Mouse (Mus musculus) ES-E14 (cell line): Measurements from ENCODE around the gene Rasl11b. TPM values are rescaled to one million over a fixed set of nuclear protein-coding genes. Genes with fewer than 3 reads are reported as not detected.

Experiments
- DNase-seq: peaks from one replicate; pipeline ENCODE4 v3.0.0-alpha.2; 2013; ENCODE audit warnings: low read depth, low spot score
- H3K27ac ChIP-seq: 2 replicates; pipeline ENCODE4 v1.5.1; 2012; ENCODE audit warnings: low read depth, mild to moderate bottlenecking, low read length, moderate library complexity, mixed read lengths; ENCODE audit not compliant: poor library complexity, insufficient read depth, severe bottlenecking
- H3K36me3 ChIP-seq: 2 replicates; pipeline ENCODE4 v1.6.1; 2012; ENCODE audit warnings: mild to moderate bottlenecking, low read length, moderate library complexity, mixed read lengths; ENCODE audit not compliant: control insufficient read depth, poor library complexity, insufficient read depth, severe bottlenecking
- H3K4me1 ChIP-seq, 2 experiments: fragments of 150-350 bp in 1 of 2; sonication (generic) in 1 of 2; 2 replicates each; pipeline ENCODE4 v1.6.1; 2012; ENCODE audit warnings: low read length in 2 of 2, mild to moderate bottlenecking in 1 of 2, mixed read lengths in 1 of 2; ENCODE audit not compliant: control insufficient read depth in 2 of 2, insufficient read depth in 2 of 2, poor library complexity in 1 of 2
- H3K4me3 ChIP-seq, 2 experiments: fragments of 150-350 bp in 1 of 2; sonication (generic) in 1 of 2; 2 replicates each; pipeline ENCODE4 v1.5.1; 2012; ENCODE audit warnings: low read length in 2 of 2, low read depth in 1 of 2, mild to moderate bottlenecking in 1 of 2, mixed read lengths in 1 of 2; ENCODE audit not compliant: insufficient read depth in 1 of 2, poor library complexity in 1 of 2, severe bottlenecking in 1 of 2
- H3K9ac ChIP-seq: 2 replicates; pipeline ENCODE4 v1.6.1; 2012; ENCODE audit warnings: low read depth, mild to moderate bottlenecking, low read length, mixed read lengths; ENCODE audit not compliant: poor library complexity, insufficient read depth, severe bottlenecking
- H3K9me3 ChIP-seq: fragments of 150-350 bp; sonication (generic); 2 replicates; pipeline ENCODE4 v1.6.1; 2012; ENCODE audit warnings: low read depth, mild to moderate bottlenecking, low read length; ENCODE audit not compliant: control insufficient read depth, insufficient read depth
- CHD2 ChIP-seq: IDR thresholded peaks from 2 replicates; pipeline ENCODE4 v1.6.1; 2014; ENCODE audit warnings: mild to moderate bottlenecking, low read depth, low read length, inconsistent platforms
- HCFC1 ChIP-seq: IDR thresholded peaks from 2 replicates; pipeline ENCODE4 v1.6.1; 2012; ENCODE audit warnings: low read length, inconsistent platforms, borderline replicate concordance; ENCODE audit not compliant: insufficient read depth
- MAFK ChIP-seq: IDR thresholded peaks from 2 replicates; pipeline ENCODE4 v1.6.1; 2014; ENCODE audit warnings: mild to moderate bottlenecking, low read depth, low read length, inconsistent platforms; ENCODE audit not compliant: insufficient read depth
- ZC3H11A ChIP-seq: IDR thresholded peaks from 2 replicates; pipeline ENCODE4 v1.6.1; 2012; ENCODE audit warnings: low read depth, mild to moderate bottlenecking, inconsistent platforms, low read length, borderline replicate concordance
- ZNF384 ChIP-seq: IDR thresholded peaks from 2 replicates; pipeline ENCODE4 v1.6.1; 2012; ENCODE audit warnings: low read depth, low read length, inconsistent platforms
- in situ Hi-C, 2 experiments: fragments of 600-800 bp; cut with MboI; formaldehyde crosslinking; loops; one replicate each; pipeline ENCODE4 v1.15.1; 2025; ENCODE audit warnings: low sequenced_read_pairs in 2 of 2, inconsistent platforms in 1 of 2; ENCODE audit not compliant: unreplicated experiment in 2 of 2
- total RNA-seq: library from RNA; depleted of rRNA; stranded (reverse); fragments of 300-350 nt; gene quantifications from 2 replicates; pipeline ENCODE4 v1.2.3, GENCODE M21; 2012

Rasl11b gene
- total RNA-seq, 1 experiment, result 6.8 TPM

DNA sequence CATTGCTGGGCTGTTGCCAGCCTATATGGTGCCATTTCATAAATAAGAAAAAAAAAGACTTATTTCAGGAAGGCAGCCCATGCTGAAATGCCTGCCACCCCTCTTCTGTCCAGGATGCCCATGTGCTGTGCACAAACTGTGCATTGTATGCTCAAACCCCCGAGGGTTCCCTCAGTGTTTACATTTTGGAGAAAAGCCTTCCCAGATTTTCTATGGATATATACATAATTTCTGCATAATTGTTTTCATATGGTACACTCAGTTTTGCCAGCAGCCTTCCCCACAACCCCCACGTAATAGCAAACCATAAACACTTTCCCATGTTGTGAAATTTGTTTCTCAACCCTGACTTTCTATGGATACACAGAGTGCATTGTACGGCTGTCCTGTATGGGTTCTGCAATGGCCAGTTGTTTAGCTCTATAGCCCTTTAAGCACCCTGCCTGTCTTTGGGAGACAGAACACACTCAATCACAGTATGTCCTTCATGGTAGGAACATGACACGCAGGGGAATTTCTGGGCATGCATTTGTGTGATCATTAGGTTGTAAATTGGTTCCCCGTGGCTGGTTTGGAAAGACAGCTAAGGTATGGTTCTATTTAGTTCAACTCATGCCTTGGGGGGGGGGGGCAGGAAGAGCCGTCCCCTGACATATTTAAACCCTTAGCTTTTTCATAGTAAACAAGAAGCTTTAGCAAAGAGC lies 36.0 kb upstream of the Rasl11b start:
- no peak overlapping the region for H3K9ac ChIP-seq
- no peak for DNase-seq
- no peaks in the 10 kb centered on the region for H3K4me1 ChIP-seq
- H3K4me3 ChIP-seq, result no peak overlapping the region
- H3K27ac ChIP-seq, result no peak overlapping the region
- H3K9me3 ChIP-seq, result no peaks in the 10 kb centered on the region
- no peak for TF ChIP-seq ZNF384
- no peak for TF ChIP-seq HCFC1
- no peak for TF ChIP-seq ZC3H11A
- no peak for TF ChIP-seq MAFK
- TF ChIP-seq CHD2, result no peak
- no peaks in the 10 kb centered on the region for H3K36me3 ChIP-seq
- in situ Hi-C loops, result no loop called here

DNA sequence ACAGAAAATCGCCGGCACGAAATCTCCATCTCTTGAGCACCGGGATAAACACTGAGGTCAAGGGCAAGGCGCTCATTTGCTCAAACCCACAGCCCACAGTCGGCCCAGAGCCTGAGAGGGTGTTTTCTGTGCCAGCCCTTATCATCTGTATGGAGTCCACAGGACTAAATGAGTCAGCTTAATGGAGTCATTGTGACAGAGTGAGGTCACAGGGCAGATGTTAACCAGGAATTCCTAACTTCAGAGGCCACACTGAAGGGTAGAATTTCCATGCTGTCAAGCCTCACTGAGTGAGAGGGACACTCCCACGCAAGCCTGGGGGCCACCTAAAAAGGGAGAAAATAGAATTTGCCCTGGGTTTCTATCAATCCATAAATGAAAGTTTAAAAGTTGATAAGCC lies 35.2 kb upstream of the Rasl11b start:
- no peak for DNase-seq
- in situ Hi-C loops, result no loop called here
- no peak overlapping the region for H3K9ac ChIP-seq
- H3K27ac ChIP-seq, result no peak overlapping the region
- no peaks in the 10 kb centered on the region for H3K9me3 ChIP-seq
- no peaks in the 10 kb centered on the region for H3K36me3 ChIP-seq
- no peaks in the 10 kb centered on the region for H3K4me1 ChIP-seq
- H3K4me3 ChIP-seq, result no peak overlapping the region
- TF ChIP-seq MAFK (0 out of 2 replicates have a peak, but pooled peaks have one; percentile 36), HCFC1 (no peak)

DNA sequence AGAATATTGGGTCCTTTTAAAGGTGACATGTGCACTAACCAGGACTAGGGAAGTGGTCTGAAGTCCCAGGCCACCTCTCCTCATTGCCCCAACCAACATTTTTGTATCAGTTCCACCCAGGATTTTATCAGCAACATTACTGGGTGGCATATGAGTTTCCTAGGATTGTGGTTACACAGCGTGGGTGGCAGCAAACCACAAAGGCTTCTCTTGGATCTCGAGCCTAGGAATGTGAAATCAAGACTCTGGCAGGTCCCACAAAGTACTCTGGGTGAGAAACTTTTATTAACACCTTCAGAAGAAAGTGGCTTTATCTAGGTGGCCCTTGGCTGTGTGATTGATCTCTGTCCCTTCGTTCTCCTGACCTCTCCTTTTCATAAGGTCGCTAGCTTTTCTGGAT lies 34.7 kb upstream of the Rasl11b start:
- Histone ChIP-seq H3K4me1 (no peaks in the 10 kb centered on the region), H3K9me3 (no peaks in the 10 kb centered on the region), H3K4me3 (no peak overlapping the region), H3K36me3 (no peaks in the 10 kb centered on the region), H3K27ac (no peak overlapping the region), H3K9ac (no peak overlapping the region)
- no peak for DNase-seq
- in situ Hi-C loops, result no loop called here
- TF ChIP-seq ZC3H11A, result no peak
- TF ChIP-seq CHD2, result no peak
- no peak for TF ChIP-seq HCFC1
- TF ChIP-seq MAFK, result no peak
- no peak for TF ChIP-seq ZNF384

DNA sequence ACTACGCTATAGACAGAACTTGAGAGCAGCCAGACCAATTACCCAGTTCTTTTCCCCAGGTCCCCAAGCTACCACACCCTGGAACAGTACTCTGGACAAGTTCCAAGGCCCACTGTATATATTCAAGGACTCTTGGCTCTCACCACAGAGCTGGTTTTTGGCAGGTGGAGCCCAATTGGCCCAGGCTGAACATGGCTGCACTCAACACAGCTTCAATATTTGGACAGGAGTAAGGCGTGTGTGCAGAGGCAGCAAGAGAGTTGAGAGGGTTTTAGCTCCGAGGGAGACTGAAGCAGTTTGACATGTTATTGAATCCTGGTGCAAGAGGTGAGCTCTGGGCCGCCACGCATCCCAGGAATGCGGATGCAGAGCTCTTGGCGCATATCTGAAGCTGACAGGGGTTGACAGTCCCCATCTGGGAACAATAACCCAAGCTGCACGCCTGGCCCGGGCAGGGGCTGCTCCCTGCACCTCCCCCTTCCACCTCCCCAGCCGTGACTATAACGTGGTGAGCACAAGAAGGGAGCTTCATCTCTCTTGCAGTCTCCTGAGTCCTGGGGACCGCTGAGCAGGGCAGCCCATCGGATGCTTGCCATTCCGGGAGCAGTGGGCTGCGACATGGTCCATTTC lies 33.7 kb upstream of the Rasl11b start:
- no peak for DNase-seq
- TF ChIP-seq CHD2, result no peak
- no peak for TF ChIP-seq MAFK
- no peak for TF ChIP-seq HCFC1
- no peak for TF ChIP-seq ZNF384
- TF ChIP-seq ZC3H11A, result no peak
- no peak overlapping the region for H3K9ac ChIP-seq
- in situ Hi-C loops, result no loop called here
- H3K36me3 ChIP-seq, result no peaks in the 10 kb centered on the region
- no peaks in the 10 kb centered on the region for H3K9me3 ChIP-seq
- no peak overlapping the region for H3K27ac ChIP-seq
- H3K4me3 ChIP-seq, result 0 out of 4 replicates have a peak overlapping the region, but pooled peaks of 1 of the 2 experiments have one; percentile 10
- no peaks in the 10 kb centered on the region for H3K4me1 ChIP-seq

DNA sequence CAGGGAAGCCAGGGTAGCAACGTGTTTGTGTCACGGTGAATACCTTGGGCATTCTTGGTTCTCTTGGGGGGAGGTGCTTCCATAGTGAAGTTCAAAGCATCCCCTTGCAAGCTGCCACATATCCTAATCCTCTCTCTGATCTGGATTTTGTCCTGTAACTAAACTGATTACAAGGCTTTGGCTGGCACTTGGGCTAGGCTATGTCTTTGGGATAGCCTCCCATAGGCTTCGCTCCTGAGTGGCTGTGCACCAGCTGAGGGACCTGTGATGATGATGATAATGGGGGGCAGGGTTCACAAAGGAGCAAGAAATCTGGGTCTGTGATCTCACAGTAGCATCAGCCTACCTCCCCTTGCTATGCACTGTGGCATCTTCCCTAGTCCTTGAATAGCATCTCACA lies 33.1 kb upstream of the Rasl11b start:
- Histone ChIP-seq H3K36me3 (no peaks in the 10 kb centered on the region), H3K9me3 (no peaks in the 10 kb centered on the region), H3K27ac (no peak overlapping the region), H3K9ac (no peak overlapping the region), H3K4me1 (no peaks in the 10 kb centered on the region), H3K4me3 (no peak overlapping the region)
- DNase-seq, result no peak
- TF ChIP-seq HCFC1 (no peak), ZC3H11A (no peak), ZNF384 (no peak), CHD2 (no peak), MAFK (no peak)
- in situ Hi-C loops, result no loop called here
